Mouse (Mus musculus) testis, adult 2 months (tissue): ENCODE measurements at regions not wholly inside any gene's neighbourhood (a gene's known extent, or its start where the extent isn't known, plus 50 kb on each side); places are given as distances from the start of the nearest gene placed in this dataset.

Experiments used
- CTCF ChIP-seq: fragments of 200-500 bp; IDR thresholded peaks from 2 replicates; pipeline ENCODE4 v1.5.1; 2012; ENCODE audit warnings: low read depth, mild to moderate bottlenecking, inconsistent platforms, low read length, moderate library complexity; ENCODE audit not compliant: control insufficient read depth, insufficient read depth, insufficient replicate concordance
- POLR2A ChIP-seq: fragments of 200-500 bp; IDR thresholded peaks from 2 replicates; pipeline ENCODE4 v1.6.1; 2012; ENCODE audit warnings: low read depth, mild to moderate bottlenecking, inconsistent platforms, low read length, moderate library complexity; ENCODE audit not compliant: control insufficient read depth

- TF ChIP-seq CTCF (no peak), POLR2A (no peak)
Measured at GRCm38 (mm10) chr17:51487918-51488445, 308.8 kb upstream of the Tbc1d5 start.
